Mouse (Mus musculus) embryonic fibroblast, embryonic 13.5 days (primary cell): ENCODE measurements around the gene Cep41.

Experiments used
- CTCF ChIP-seq: IDR thresholded peaks from 2 replicates; pipeline ENCODE4 v1.5.1; 2011; ENCODE audit warnings: mild to moderate bottlenecking, control low read depth, low read length, moderate library complexity, borderline replicate concordance; ENCODE audit not compliant: insufficient read depth
- POLR2A ChIP-seq: IDR thresholded peaks from 2 replicates; pipeline ENCODE4 v1.6.1; 2011; ENCODE audit warnings: low read depth, mild to moderate bottlenecking, control low read depth, low read length, moderate library complexity

DNA sequence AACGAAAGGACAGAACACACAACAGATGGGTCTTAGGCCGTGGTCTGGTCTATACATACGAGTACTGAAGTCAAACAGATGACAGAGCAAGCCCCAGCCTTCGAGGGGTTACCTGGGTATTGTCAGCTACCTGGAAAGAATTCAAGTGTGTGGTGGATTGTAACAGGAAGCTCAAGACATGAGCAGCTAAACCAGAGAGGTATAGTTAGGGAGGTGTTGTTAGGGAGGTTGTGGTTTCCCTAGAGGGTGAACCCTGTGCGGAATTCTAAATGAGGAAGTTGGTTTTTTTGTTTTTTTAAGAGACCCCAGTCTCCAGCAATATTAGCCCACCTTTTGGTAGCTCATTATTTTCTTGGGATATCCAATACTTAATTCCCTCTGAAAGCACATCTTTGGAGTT, 87.9 kb downstream of the Cep41 start:
- no peak for TF ChIP-seq POLR2A
- no peak for TF ChIP-seq CTCF
